Mouse (Mus musculus) testis, adult 2 months (tissue): Measurements from ENCODE around the gene Tmem141. TPM values are rescaled to one million over a fixed set of nuclear protein-coding genes. Genes with fewer than 3 reads are reported as not detected.

Experiments
- H3K27ac ChIP-seq: fragments of 200-500 bp; 2 replicates; pipeline ENCODE4 v1.5.1; 2012; ENCODE audit warnings: low read depth, low read length; ENCODE audit not compliant: control insufficient read depth, insufficient read depth
- H3K27me3 ChIP-seq: fragments of 200-500 bp; 2 replicates; pipeline ENCODE4 v1.6.1; 2012; ENCODE audit warnings: mild to moderate bottlenecking, low read length, moderate library complexity; ENCODE audit not compliant: control insufficient read depth, insufficient read depth
- H3K36me3 ChIP-seq: fragments of 200-500 bp; 2 replicates; pipeline ENCODE4 v1.6.1; 2012; ENCODE audit warnings: mild to moderate bottlenecking, low read length; ENCODE audit not compliant: control insufficient read depth, insufficient read depth
- H3K4me1 ChIP-seq: fragments of 200-500 bp; 2 replicates; pipeline ENCODE4 v1.6.1; 2012; ENCODE audit warnings: low read length; ENCODE audit not compliant: control insufficient read depth, insufficient read depth
- H3K4me3 ChIP-seq: fragments of 200-500 bp; 2 replicates; pipeline ENCODE4 v1.5.1; 2012; ENCODE audit warnings: low read depth, mild to moderate bottlenecking, low read length, moderate library complexity, mixed read lengths; ENCODE audit not compliant: control insufficient read depth
- CTCF ChIP-seq: fragments of 200-500 bp; IDR thresholded peaks from 2 replicates; pipeline ENCODE4 v1.5.1; 2012; ENCODE audit warnings: low read depth, mild to moderate bottlenecking, inconsistent platforms, low read length, moderate library complexity; ENCODE audit not compliant: control insufficient read depth, insufficient read depth, insufficient replicate concordance
- POLR2A ChIP-seq: fragments of 200-500 bp; IDR thresholded peaks from 2 replicates; pipeline ENCODE4 v1.6.1; 2012; ENCODE audit warnings: low read depth, mild to moderate bottlenecking, inconsistent platforms, low read length, moderate library complexity; ENCODE audit not compliant: control insufficient read depth
- polyA plus RNA-seq: library from polyadenylated mRNA; depleted of rRNA; stranded (reverse); fragments of >200 nt; gene quantifications from 2 replicates; pipeline ENCODE4 v1.2.3, GENCODE M21; 2012; rRNA removed

Tmem141 gene
- polyA plus RNA-seq, 1 experiment, result 24.0 TPM

GRCm38 (mm10) chr2:25571221-25571620, 50.6 kb downstream of the Tmem141 start:
- no peaks in the 10 kb centered on the region for H3K36me3 ChIP-seq

More at GRCm38 (mm10) chr2:25571221-25571620, 50.6 kb downstream of the Tmem141 start:
- no peak overlapping the region for H3K27ac ChIP-seq
- H3K4me1 ChIP-seq, result peaks cover 19% of the 10 kb centered on the region
- TF ChIP-seq CTCF (no peak), POLR2A (no peak)
- no peak overlapping the region for H3K4me3 ChIP-seq
- H3K27me3 ChIP-seq, result no peaks in the 10 kb centered on the region

Other genes starting within 250 kb of the Tmem141 start
- 1.1 and 1.3 TPM in 2 replicates for gene Sapcd2, start 249.7 kb downstream of the Tmem141 start, polyA plus RNA-seq
- gene Entpd2, start 226.1 kb downstream of the Tmem141 start, polyA plus RNA-seq, result 6.2 and 6.5 TPM in 2 replicates
- gene Npdc1, start 222.7 kb downstream of the Tmem141 start, polyA plus RNA-seq, result 13.6 and 15.9 TPM in 2 replicates
- 0.10 TPM in 1 of 2 replicates, not detected in the other for gene Fut7, start 198.7 kb downstream of the Tmem141 start, polyA plus RNA-seq
- gene Abca2, start 193.3 kb downstream of the Tmem141 start, polyA plus RNA-seq, result 17.3 and 18.3 TPM in 2 replicates
- 0.78 and 11.8 TPM in 2 replicates for gene Clic3, start 165.2 kb downstream of the Tmem141 start, polyA plus RNA-seq
- gene Paxx, start 160.9 kb downstream of the Tmem141 start, polyA plus RNA-seq, result 34.3 and 35.8 TPM in 2 replicates
- gene Ptgds, start 152.0 kb downstream of the Tmem141 start, polyA plus RNA-seq, result 311 and 369 TPM in 2 replicates
- gene Lcn12, start 128.1 kb downstream of the Tmem141 start, polyA plus RNA-seq, result 5.7 TPM in 1 of 2 replicates, not detected in the other
- gene Fbxw5, start 121.3 kb downstream of the Tmem141 start, polyA plus RNA-seq, result 137 and 166 TPM in 2 replicates
- 58.4 and 70.5 TPM in 2 replicates for gene C8g, start 120.3 kb downstream of the Tmem141 start, polyA plus RNA-seq
- gene Traf2, start 75.1 kb downstream of the Tmem141 start, polyA plus RNA-seq, result 12.2 and 12.7 TPM in 2 replicates
- 170 and 227 TPM in 2 replicates for gene Edf1, start 64.2 kb downstream of the Tmem141 start, polyA plus RNA-seq
- 1.7 and 8.5 TPM in 2 replicates for gene Mamdc4, start 47.2 kb downstream of the Tmem141 start, polyA plus RNA-seq
- gene Phpt1, start 46.8 kb downstream of the Tmem141 start, polyA plus RNA-seq, result 102 and 112 TPM in 2 replicates
- 0.11 and 0.19 TPM in 2 replicates for gene Ajm1, start 40.2 kb downstream of the Tmem141 start, polyA plus RNA-seq
- 40.9 and 46.2 TPM in 2 replicates for gene Rabl6, start 13.5 kb downstream of the Tmem141 start, polyA plus RNA-seq
- gene Ccdc183, start 4.3 kb downstream of the Tmem141 start, polyA plus RNA-seq, result 101 and 107 TPM in 2 replicates
- gene Fcna, start 6.0 kb upstream of the Tmem141 start, polyA plus RNA-seq, result 0.07 and 0.54 TPM in 2 replicates
- gene Lcn8, start 31.1 kb upstream of the Tmem141 start, polyA plus RNA-seq, result not detected in 2 replicates
- not detected in 2 replicates for gene Lcn5, start 35.9 kb upstream of the Tmem141 start, polyA plus RNA-seq
- gene Lcn6, start 54.8 kb upstream of the Tmem141 start, polyA plus RNA-seq, result not detected in 2 replicates
- gene Lcn10, start 60.7 kb upstream of the Tmem141 start, polyA plus RNA-seq, result not detected in 2 replicates
- not detected in 2 replicates for gene Obp2a, start 78.0 kb upstream of the Tmem141 start, polyA plus RNA-seq
- 6.3 and 6.4 TPM in 2 replicates for gene Bmyc, start 84.7 kb upstream of the Tmem141 start, polyA plus RNA-seq
- not detected in 2 replicates for gene Obp2b, start 115.0 kb upstream of the Tmem141 start, polyA plus RNA-seq
- not detected in 2 replicates for gene Lcn3, start 143.6 kb upstream of the Tmem141 start, polyA plus RNA-seq
- not detected in 2 replicates for gene Lcn11, start 155.0 kb upstream of the Tmem141 start, polyA plus RNA-seq
- gene Gm13539, start 160.3 kb upstream of the Tmem141 start, polyA plus RNA-seq, result 14.4 and 17.0 TPM in 2 replicates
- gene Glt6d1, start 193.8 kb upstream of the Tmem141 start, polyA plus RNA-seq, result 55.2 and 62.6 TPM in 2 replicates
- not detected in 2 replicates for gene Lcn9, start 201.1 kb upstream of the Tmem141 start, polyA plus RNA-seq
- gene Sohlh1, start 225.2 kb upstream of the Tmem141 start, polyA plus RNA-seq, result 8.0 and 8.5 TPM in 2 replicates
- gene Kcnt1, start 241.7 kb upstream of the Tmem141 start, polyA plus RNA-seq, result 6.8 and 7.8 TPM in 2 replicates